Mouse (Mus musculus): ENCODE results near the gene Cep152.

- TF ChIP-seq CTCF (IDR thresholded peaks at IDR 0.05; ENCODE audit: borderline replicate concordance, extremely low read depth, insufficient read depth, insufficient read length) (no peak), POLR2A (IDR thresholded peaks at IDR 0.05; ENCODE audit: borderline replicate concordance, extremely low read depth, insufficient read depth, insufficient read length, poor library complexity, severe bottlenecking) (no peak)
Measured at GRCm38 (mm10) chr2:125615440-125615839, 9.5 kb downstream of the Cep152 start.

Measured in brain, embryonic 14.5 days (tissue).